Mouse (Mus musculus): ENCODE measurements around the gene Zyg11a.

GRCm38 (mm10) chr4:108233654-108234053 is 15.8 kb upstream of the Zyg11a start:
- TF ChIP-seq CTCF (IDR thresholded peaks at IDR 0.05; ENCODE audit: low read depth, low read length) = no peak
- no peak for TF ChIP-seq POLR2A (IDR thresholded peaks at IDR 0.05; ENCODE audit: borderline replicate concordance, low read depth, low read length)
